Mouse (Mus musculus) erythroblast, embryonic 14.5 days (primary cell): ENCODE results near the gene Cldn14.

Experiments
- GATA1 ChIP-seq: IDR thresholded peaks from 2 replicates; pipeline ENCODE4 v1.6.1; 2012; ENCODE audit warnings: low read length, inconsistent platforms, mixed read lengths
- TAL1 ChIP-seq: IDR thresholded peaks from 3 replicates; pipeline ENCODE4 v1.6.1; 2012; ENCODE audit warnings: low read length, inconsistent platforms, mixed read lengths

DNA sequence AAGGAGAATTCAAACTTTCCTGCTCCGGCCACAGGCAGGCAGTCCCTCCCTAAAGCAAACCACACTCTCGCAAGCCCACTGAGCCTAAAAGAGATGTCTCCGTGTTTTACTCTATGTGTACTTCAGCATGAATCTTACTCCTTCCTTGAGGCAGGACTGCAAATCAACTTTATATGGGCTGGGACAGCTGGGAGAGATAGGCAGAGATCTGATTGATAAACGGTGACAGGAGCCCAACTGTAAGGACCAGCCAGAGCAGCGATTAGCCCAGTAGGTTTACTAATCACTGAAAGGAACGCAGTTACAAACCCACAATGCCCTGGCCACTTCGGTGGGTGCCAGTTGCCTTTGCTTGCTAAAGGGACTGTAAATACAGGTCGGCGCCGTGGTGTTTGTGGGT is 35.5 kb downstream of the Cldn14 start:
- TF ChIP-seq GATA1 (no peak), TAL1 (no peak)
